Mouse (Mus musculus) hindbrain, embryonic 15.5 days (tissue): ENCODE measurements at regions not wholly inside any gene's neighbourhood (a gene's known extent, or its start where the extent isn't known, plus 50 kb on each side); places are given as distances from the start of the nearest gene placed in this dataset.

Experiments used
- ATAC-seq: fragments of 200-750 bp; cut with Nextera tagmentation; 2 replicates; pipeline ENCODE4 v1.8.0; 2017; ENCODE audit warnings: low read depth, moderate number of reproducible peaks, moderate TSS enrichment; ENCODE audit not compliant: low FRiP score
- H3K27ac ChIP-seq: fragments of 300-500 bp; sonication (generic); replicated peaks from 2 replicates; pipeline ENCODE4 v1.5.1; 2015; ENCODE audit warnings: mild to moderate bottlenecking, inconsistent platforms
- H3K27me3 ChIP-seq: fragments of 300-500 bp; sonication (generic); 2 replicates; pipeline ENCODE4 v1.6.1; 2015; ENCODE audit warnings: control low read depth, inconsistent platforms
- H3K36me3 ChIP-seq: fragments of 300-500 bp; sonication (generic); 2 replicates; pipeline ENCODE4 v1.6.1; 2015; ENCODE audit warnings: control low read depth, inconsistent platforms
- H3K4me1 ChIP-seq: fragments of 300-500 bp; sonication (generic); replicated peaks from 2 replicates; pipeline ENCODE4 v1.6.1; 2015; ENCODE audit warnings: control low read depth, inconsistent platforms
- H3K4me2 ChIP-seq: fragments of 300-500 bp; sonication (generic); 2 replicates; pipeline ENCODE4 v1.6.1; 2015; ENCODE audit warnings: moderate library complexity, mild to moderate bottlenecking, inconsistent platforms
- H3K4me3 ChIP-seq: fragments of 300-500 bp; sonication (generic); 2 replicates; pipeline ENCODE4 v1.5.1; 2015; ENCODE audit warnings: mild to moderate bottlenecking, inconsistent platforms
- H3K9ac ChIP-seq: fragments of 300-500 bp; sonication (generic); 2 replicates; pipeline ENCODE4 v1.6.1; 2015; ENCODE audit warnings: inconsistent platforms
- H3K9me3 ChIP-seq: fragments of 300-500 bp; sonication (generic); 2 replicates; pipeline ENCODE4 v1.6.1; 2016; ENCODE audit warnings: control low read depth, inconsistent platforms
- WGBS: fragments of 180-500 bp; shearing (Covaris S2); methylation state at CpG from one replicate; pipeline ENCODE4 v1.1.7; 2015; 5-methylcytosine and 5-hydroxymethylcytosine counted together

- no peaks in the 10 kb centered on the region for H3K4me1 ChIP-seq
- no peaks in the 10 kb centered on the region for H3K27me3 ChIP-seq
- no peak overlapping the region for H3K4me3 ChIP-seq
- no peaks in the 10 kb centered on the region for H3K9me3 ChIP-seq
- H3K36me3 ChIP-seq = no peaks in the 10 kb centered on the region
- no peak for ATAC-seq
- H3K27ac ChIP-seq = no peak overlapping the region
- no peak overlapping the region for H3K4me2 ChIP-seq
- H3K9ac ChIP-seq = no peak overlapping the region
These were observed 148.2 kb upstream of the Mbnl1 start for GRCm38 (mm10) chr3:60324416-60324815.

- ATAC-seq = no peak
- H3K4me1 ChIP-seq = no peaks in the 10 kb centered on the region
- H3K36me3 ChIP-seq = no peaks in the 10 kb centered on the region
- no peaks in the 10 kb centered on the region for H3K27me3 ChIP-seq
- no peak overlapping the region for H3K9ac ChIP-seq
- H3K4me2 ChIP-seq = no peak overlapping the region
- H3K4me3 ChIP-seq = no peak overlapping the region
- no peaks in the 10 kb centered on the region for H3K9me3 ChIP-seq
- H3K27ac ChIP-seq = no peak overlapping the region
These were observed 147.7 kb upstream of the Mbnl1 start for GRCm38 (mm10) chr3:60324969-60325368.

GRCm38 (mm10) chr3:60332460-60332859 lies 140.2 kb upstream of the Mbnl1 start:
- ATAC-seq = no peak
- Histone ChIP-seq H3K27me3 (no peaks in the 10 kb centered on the region), H3K4me2 (no peak overlapping the region), H3K9ac (no peak overlapping the region), H3K4me1 (no peaks in the 10 kb centered on the region), H3K36me3 (no peaks in the 10 kb centered on the region), H3K4me3 (no peak overlapping the region), H3K27ac (no peak overlapping the region), H3K9me3 (no peaks in the 10 kb centered on the region)

GRCm38 (mm10) chr3:60333669-60334068 lies 139.0 kb upstream of the Mbnl1 start:
- no peak for ATAC-seq
- WGBS = 88% methylated on average over 2 of the region's 2 CpGs
- H3K4me3 ChIP-seq = no peak overlapping the region
- no peaks in the 10 kb centered on the region for H3K36me3 ChIP-seq
- H3K27me3 ChIP-seq = no peaks in the 10 kb centered on the region
- no peak overlapping the region for H3K9ac ChIP-seq
- H3K27ac ChIP-seq = no peak overlapping the region
- no peak overlapping the region for H3K4me2 ChIP-seq
- no peaks in the 10 kb centered on the region for H3K4me1 ChIP-seq
- no peaks in the 10 kb centered on the region for H3K9me3 ChIP-seq

- 92% methylated on average over 2 of the region's 2 CpGs for WGBS
- Histone ChIP-seq H3K9ac (no peak overlapping the region), H3K27ac (no peak overlapping the region), H3K4me3 (no peak overlapping the region), H3K27me3 (no peaks in the 10 kb centered on the region), H3K36me3 (no peaks in the 10 kb centered on the region), H3K4me2 (no peak overlapping the region), H3K4me1 (no peaks in the 10 kb centered on the region), H3K9me3 (no peaks in the 10 kb centered on the region)
- ATAC-seq = no peak
These were observed 138.5 kb upstream of the Mbnl1 start for GRCm38 (mm10) chr3:60334133-60334532.

GRCm38 (mm10) chr3:60346390-60346789 lies 126.2 kb upstream of the Mbnl1 start:
- Histone ChIP-seq H3K9ac (no peak overlapping the region), H3K4me3 (no peak overlapping the region), H3K4me2 (no peak overlapping the region), H3K27me3 (no peaks in the 10 kb centered on the region), H3K36me3 (no peaks in the 10 kb centered on the region), H3K27ac (no peak overlapping the region), H3K4me1 (no peaks in the 10 kb centered on the region), H3K9me3 (peaks cover 4% of the 10 kb centered on the region; the same call in 1 of the 2 replicates)
- ATAC-seq = no peak

GRCm38 (mm10) chr3:60347049-60347448 lies 125.6 kb upstream of the Mbnl1 start:
- Histone ChIP-seq H3K36me3 (no peaks in the 10 kb centered on the region), H3K27me3 (no peaks in the 10 kb centered on the region), H3K4me3 (no peak overlapping the region), H3K4me2 (no peak overlapping the region), H3K4me1 (no peaks in the 10 kb centered on the region), H3K9me3 (peaks cover 4% of the 10 kb centered on the region; the same call in 1 of the 2 replicates), H3K27ac (no peak overlapping the region), H3K9ac (no peak overlapping the region)
- WGBS = 76% methylated on average over 1 of the region's 1 CpGs
- ATAC-seq = no peak

- ATAC-seq = no peak
- H3K4me2 ChIP-seq = no peak overlapping the region
- 91% methylated on average over 2 of the region's 2 CpGs for WGBS
- H3K4me1 ChIP-seq = no peaks in the 10 kb centered on the region
- H3K9ac ChIP-seq = no peak overlapping the region
- no peaks in the 10 kb centered on the region for H3K36me3 ChIP-seq
- no peak overlapping the region for H3K27ac ChIP-seq
- no peaks in the 10 kb centered on the region for H3K27me3 ChIP-seq
- H3K4me3 ChIP-seq = no peak overlapping the region
- no peaks in the 10 kb centered on the region for H3K9me3 ChIP-seq
These were observed 101.3 kb upstream of the Mbnl1 start for GRCm38 (mm10) chr3:60371176-60371965.

GRCm38 (mm10) chr3:60373662-60374061 lies 99.0 kb upstream of the Mbnl1 start:
- Histone ChIP-seq H3K4me1 (no peaks in the 10 kb centered on the region), H3K27me3 (no peaks in the 10 kb centered on the region), H3K27ac (no peak overlapping the region), H3K9ac (no peak overlapping the region), H3K9me3 (no peaks in the 10 kb centered on the region), H3K4me2 (no peak overlapping the region), H3K36me3 (no peaks in the 10 kb centered on the region), H3K4me3 (no peak overlapping the region)
- ATAC-seq = no peak
- 91% methylated on average over 1 of the region's 1 CpGs for WGBS

- no peaks in the 10 kb centered on the region for H3K27me3 ChIP-seq
- H3K36me3 ChIP-seq = no peaks in the 10 kb centered on the region
- no peak for ATAC-seq
- no peak overlapping the region for H3K4me2 ChIP-seq
- no peaks in the 10 kb centered on the region for H3K4me1 ChIP-seq
- H3K4me3 ChIP-seq = no peak overlapping the region
- H3K9me3 ChIP-seq = no peaks in the 10 kb centered on the region
- WGBS = 64% methylated on average over 2 of the region's 2 CpGs
- H3K9ac ChIP-seq = no peak overlapping the region
- H3K27ac ChIP-seq = no peak overlapping the region
These were observed 84.0 kb upstream of the Mbnl1 start for GRCm38 (mm10) chr3:60388593-60388992.

- H3K36me3 ChIP-seq = no peaks in the 10 kb centered on the region
- H3K9ac ChIP-seq = no peak overlapping the region
- WGBS = 84% methylated on average over 2 of the region's 2 CpGs
- no peak overlapping the region for H3K27ac ChIP-seq
- H3K4me2 ChIP-seq = no peak overlapping the region
- H3K27me3 ChIP-seq = no peaks in the 10 kb centered on the region
- no peak for ATAC-seq
- H3K4me3 ChIP-seq = no peak overlapping the region
- no peaks in the 10 kb centered on the region for H3K4me1 ChIP-seq
- H3K9me3 ChIP-seq = no peaks in the 10 kb centered on the region
These were observed 83.6 kb upstream of the Mbnl1 start for GRCm38 (mm10) chr3:60389032-60389431.

GRCm38 (mm10) chr3:60395299-60395698 lies 77.3 kb upstream of the Mbnl1 start:
- Histone ChIP-seq H3K27me3 (no peaks in the 10 kb centered on the region), H3K4me1 (no peaks in the 10 kb centered on the region), H3K9me3 (no peaks in the 10 kb centered on the region), H3K4me3 (no peak overlapping the region), H3K36me3 (no peaks in the 10 kb centered on the region), H3K4me2 (no peak overlapping the region), H3K27ac (no peak overlapping the region), H3K9ac (no peak overlapping the region)
- 85% methylated on average over 4 of the region's 4 CpGs for WGBS
- no peak for ATAC-seq

GRCm38 (mm10) chr3:60396971-60397370 lies 75.7 kb upstream of the Mbnl1 start:
- no peaks in the 10 kb centered on the region for H3K36me3 ChIP-seq
- H3K4me2 ChIP-seq = no peak overlapping the region
- WGBS = 87% methylated on average over 3 of the region's 3 CpGs
- no peak overlapping the region for H3K27ac ChIP-seq
- no peak overlapping the region for H3K4me3 ChIP-seq
- no peak overlapping the region for H3K9ac ChIP-seq
- H3K4me1 ChIP-seq = no peaks in the 10 kb centered on the region
- H3K27me3 ChIP-seq = no peaks in the 10 kb centered on the region
- ATAC-seq = no peak
- no peaks in the 10 kb centered on the region for H3K9me3 ChIP-seq
